Mouse (Mus musculus) E14TG2a.4 (cell line): ENCODE measurements around the gene Megf6.

ENCODE experiments used
- H3K27me3 ChIP-seq: 2 replicates; pipeline ENCODE4 v1.6.1; 2014; ENCODE audit warnings: low read length, control low read depth; ENCODE audit not compliant: insufficient read depth
- H3K36me3 ChIP-seq: 2 replicates; pipeline ENCODE4 v1.6.1; 2014; ENCODE audit warnings: low read length, control low read depth; ENCODE audit not compliant: insufficient read depth
- H3K4me1 ChIP-seq: replicated peaks from 2 replicates; pipeline ENCODE4 v1.6.1; 2014; ENCODE audit warnings: low read depth, low read length, control low read depth
- H3K4me3 ChIP-seq: replicated peaks from 2 replicates; pipeline ENCODE4 v1.5.1; 2014; ENCODE audit warnings: mild to moderate bottlenecking, low read length
- H3K9me3 ChIP-seq: 2 replicates; pipeline ENCODE4 v1.6.1; 2014; ENCODE audit warnings: low read length, control low read depth
- CTCF ChIP-seq: conservative IDR thresholded peaks from 2 replicates; pipeline ENCODE4 v1.5.1; 2014; ENCODE audit warnings: low read length
- NANOG ChIP-seq: IDR thresholded peaks from 2 replicates; pipeline ENCODE4 v1.6.1; 2014; ENCODE audit warnings: borderline replicate concordance, low read length, mixed read lengths
- POU5F1 ChIP-seq: IDR thresholded peaks from 2 replicates; pipeline ENCODE4 v1.6.1; 2014; ENCODE audit warnings: low read length, borderline replicate concordance

Gene Megf6

GRCm38 (mm10) chr4:154154104-154154503, 16.4 kb upstream of the Megf6 start:
- Histone ChIP-seq H3K4me1 (peaks cover 23% of the 10 kb centered on the region), H3K9me3 (no peaks in the 10 kb centered on the region), H3K4me3 (no peak overlapping the region), H3K27me3 (no peaks in the 10 kb centered on the region), H3K36me3 (peaks cover 90% of the 10 kb centered on the region)
- TF ChIP-seq POU5F1 (no peak), NANOG (no peak), CTCF (no peak)

- H3K27me3 ChIP-seq: no peaks in the 10 kb centered on the region
- no peaks in the 10 kb centered on the region for H3K9me3 ChIP-seq
- H3K4me1 ChIP-seq: peaks cover 31% of the 10 kb centered on the region
- H3K4me3 ChIP-seq: no peak overlapping the region
- peaks cover 83% of the 10 kb centered on the region for H3K36me3 ChIP-seq
- TF ChIP-seq NANOG (no peak), POU5F1 (no peak), CTCF (no peak)
Observed at GRCm38 (mm10) chr4:154156050-154156449, 14.5 kb upstream of the Megf6 start.

- Histone ChIP-seq H3K36me3 (peaks cover 63% of the 10 kb centered on the region), H3K4me3 (no peak overlapping the region), H3K4me1 (peaks cover 34% of the 10 kb centered on the region), H3K9me3 (no peaks in the 10 kb centered on the region), H3K27me3 (no peaks in the 10 kb centered on the region)
- TF ChIP-seq CTCF: no peak
- no peak for TF ChIP-seq NANOG
- TF ChIP-seq POU5F1: no peak
Observed at GRCm38 (mm10) chr4:154157970-154158662, 12.4 kb upstream of the Megf6 start.

- Histone ChIP-seq H3K4me3 (peak overlapping the region; percentile 96; the same call in 1 of the 2 replicates), H3K36me3 (peaks cover 56% of the 10 kb centered on the region), H3K4me1 (peaks cover 34% of the 10 kb centered on the region), H3K27me3 (no peaks in the 10 kb centered on the region), H3K9me3 (no peaks in the 10 kb centered on the region)
- TF ChIP-seq NANOG (no peak), CTCF (peak; percentile 99), POU5F1 (no peak)
Observed at GRCm38 (mm10) chr4:154159002-154159401, 11.5 kb upstream of the Megf6 start.

GRCm38 (mm10) chr4:154159961-154160537, 10.5 kb upstream of the Megf6 start:
- Histone ChIP-seq H3K4me3 (peak overlapping the region; percentile 96), H3K4me1 (peaks cover 29% of the 10 kb centered on the region), H3K27me3 (peaks cover 3% of the 10 kb centered on the region; the same call in 1 of the 2 replicates), H3K36me3 (peaks cover 46% of the 10 kb centered on the region), H3K9me3 (no peaks in the 10 kb centered on the region)
- TF ChIP-seq POU5F1: no peak
- TF ChIP-seq NANOG: no peak
- no peak for TF ChIP-seq CTCF

GRCm38 (mm10) chr4:154160538-154161390, 9.8 kb upstream of the Megf6 start, which contains the start of gene Tprgl:
TSS of gene Tprgl (minus strand) at chr4:154160666.
- no peak for TF ChIP-seq NANOG
- no peak for TF ChIP-seq CTCF
- TF ChIP-seq POU5F1: no peak
- H3K4me1 ChIP-seq: peaks cover 23% of the 10 kb centered on the region
- H3K9me3 ChIP-seq: no peaks in the 10 kb centered on the region
- peaks cover 39% of the 10 kb centered on the region for H3K36me3 ChIP-seq
- H3K27me3 ChIP-seq: peaks cover 3% of the 10 kb centered on the region; the same call in 1 of the 2 replicates
- H3K4me3 ChIP-seq: peak within 1 kb of the TSS; percentile 96

GRCm38 (mm10) chr4:154163296-154163695, 7.2 kb upstream of the Megf6 start:
- Histone ChIP-seq H3K4me1 (peaks cover 17% of the 10 kb centered on the region), H3K9me3 (no peaks in the 10 kb centered on the region), H3K4me3 (no peak overlapping the region), H3K36me3 (peaks cover 14% of the 10 kb centered on the region), H3K27me3 (peaks cover 8% of the 10 kb centered on the region)
- TF ChIP-seq NANOG (no peak), CTCF (peak; percentile 77)

GRCm38 (mm10) chr4:154167053-154167452, 3.5 kb upstream of the Megf6 start:
- TF ChIP-seq CTCF: peak; percentile 81
- no peak for TF ChIP-seq NANOG
- no peak for TF ChIP-seq POU5F1
- no peaks in the 10 kb centered on the region for H3K36me3 ChIP-seq
- H3K9me3 ChIP-seq: no peaks in the 10 kb centered on the region; the same call in 1 of the 2 replicates
- H3K27me3 ChIP-seq: peaks cover 42% of the 10 kb centered on the region
- no peak overlapping the region for H3K4me3 ChIP-seq
- H3K4me1 ChIP-seq: peaks cover 18% of the 10 kb centered on the region
